Mouse (Mus musculus): Measurements from ENCODE around the gene Zfp618. TPM values are rescaled to one million over a fixed set of nuclear protein-coding genes. Genes with fewer than 3 reads are reported as not detected.

Gene Zfp618
- polyA plus RNA-seq, 1 experiment = 12.3 TPM

DNA sequence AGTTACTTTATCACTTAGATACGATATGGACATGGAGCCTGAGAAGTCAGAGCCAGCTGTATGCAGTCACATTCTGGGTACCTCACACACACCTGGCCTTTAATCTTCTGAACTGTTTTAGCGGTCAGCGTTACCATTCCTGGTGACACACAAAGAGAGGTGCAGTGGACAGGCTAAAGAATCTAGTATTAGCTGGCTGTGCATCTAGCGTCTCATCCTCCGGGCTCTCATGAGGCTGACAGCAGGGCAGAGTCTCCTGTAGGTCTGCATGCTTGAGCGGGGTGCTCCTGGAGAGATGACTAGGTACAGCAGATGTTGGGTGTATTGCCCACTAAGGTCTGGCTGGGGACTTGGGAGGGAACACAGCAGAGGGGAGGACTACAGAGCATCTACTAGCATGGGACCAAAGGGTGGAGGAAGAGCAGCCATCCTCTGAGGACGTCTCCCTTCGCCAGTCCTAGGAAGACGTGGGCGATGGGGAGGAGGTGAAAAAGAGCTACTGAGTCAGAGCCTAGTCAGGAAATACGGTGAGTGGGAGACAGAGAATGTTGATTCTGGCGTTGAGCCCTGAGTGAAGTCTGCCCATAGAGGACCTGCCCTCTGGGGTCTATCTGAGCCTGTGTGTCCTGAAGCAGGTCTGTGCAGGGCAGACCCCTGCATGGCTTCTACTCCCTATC is 103.3 kb downstream of the Zfp618 start:
- Histone ChIP-seq H3K4me3 (ENCODE audit: insufficient read depth, low read length) (no peak overlapping the region), H3K27ac (ENCODE audit: insufficient read depth, low read length) (peak overlapping the region; percentile 56), H3K4me1 (ENCODE audit: control insufficient read depth, insufficient read depth, low read length) (peaks cover 26% of the 10 kb centered on the region)
- TF ChIP-seq CTCF (IDR thresholded peaks at IDR 0.05; ENCODE audit: borderline replicate concordance, insufficient read depth, low read length) (no peak), POLR2A (IDR thresholded peaks at IDR 0.05; ENCODE audit: low read depth, low read length) (no peak)

DNA sequence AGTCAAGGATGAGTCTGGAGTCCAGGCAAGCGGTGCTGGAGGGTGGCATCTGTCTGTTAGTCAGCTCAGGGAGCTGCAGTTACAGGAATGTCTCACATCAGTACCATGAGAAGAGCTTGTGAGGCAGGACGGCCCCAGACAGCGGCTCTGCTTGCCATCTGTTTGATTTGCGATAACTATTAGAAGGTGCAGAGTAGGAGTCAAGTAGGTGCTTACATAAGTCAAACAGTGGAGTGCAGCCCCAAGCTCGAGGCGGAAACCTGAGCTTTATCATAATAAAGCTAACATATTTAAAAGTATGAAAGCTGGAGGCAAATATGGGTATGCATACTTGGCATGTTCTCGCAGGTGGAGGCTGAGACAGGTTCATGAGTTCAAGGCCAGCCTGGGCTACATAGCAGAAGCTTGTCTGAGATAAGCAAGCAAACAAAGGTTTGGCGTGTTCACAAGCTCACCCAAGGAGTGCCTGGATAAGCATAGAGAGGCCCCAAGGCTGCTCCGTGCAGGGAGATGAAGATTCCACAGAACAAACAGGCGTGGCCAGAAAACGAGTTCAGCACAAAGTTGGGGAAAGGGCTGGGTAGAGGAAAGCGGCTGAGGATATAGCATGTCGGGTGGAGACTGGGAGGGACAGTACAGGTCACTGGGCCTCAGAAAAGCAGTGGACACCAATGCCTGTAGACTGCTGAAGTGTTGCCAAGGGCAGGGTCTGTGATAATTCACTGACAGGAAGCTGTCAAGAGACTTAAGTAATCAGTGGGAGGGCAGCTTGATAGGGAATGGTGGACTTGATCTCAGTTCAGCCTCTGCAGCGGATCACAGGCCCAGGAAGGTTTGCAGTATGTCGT is 106.3 kb downstream of the Zfp618 start:
- Histone ChIP-seq H3K27ac (ENCODE audit: insufficient read depth, low read length) (no peak overlapping the region), H3K4me3 (ENCODE audit: insufficient read depth, low read length) (no peak overlapping the region), H3K4me1 (ENCODE audit: control insufficient read depth, insufficient read depth, low read length) (peaks cover 24% of the 10 kb centered on the region)
- no peak for TF ChIP-seq CTCF (IDR thresholded peaks at IDR 0.05; ENCODE audit: borderline replicate concordance, insufficient read depth, low read length)
- TF ChIP-seq POLR2A (IDR thresholded peaks at IDR 0.05; ENCODE audit: low read depth, low read length) = no peak

DNA sequence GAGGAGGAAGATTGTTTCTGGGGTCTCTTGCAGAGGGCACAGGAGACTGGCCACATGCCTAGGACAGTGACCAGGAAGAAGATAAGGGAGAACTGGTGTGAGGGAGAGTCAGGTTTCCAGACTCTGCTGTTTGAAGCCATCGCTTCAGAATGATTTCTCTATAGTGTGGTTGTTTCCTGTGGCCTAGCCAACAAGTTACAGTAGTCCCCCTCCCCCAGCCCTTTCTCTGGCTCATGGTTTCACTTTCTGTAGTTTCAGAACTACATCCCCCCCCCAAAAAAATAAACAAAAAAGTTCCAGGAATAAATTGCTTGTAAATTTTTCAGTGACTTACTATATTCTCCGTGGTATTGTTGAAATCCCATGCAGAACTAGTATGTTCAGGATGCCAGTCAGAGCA is 107.8 kb downstream of the Zfp618 start:
- H3K27ac ChIP-seq (ENCODE audit: insufficient read depth, low read length) = no peak overlapping the region
- no peak for TF ChIP-seq CTCF (IDR thresholded peaks at IDR 0.05; ENCODE audit: borderline replicate concordance, insufficient read depth, low read length)
- no peak for TF ChIP-seq POLR2A (IDR thresholded peaks at IDR 0.05; ENCODE audit: low read depth, low read length)
- H3K4me3 ChIP-seq (ENCODE audit: insufficient read depth, low read length) = no peak overlapping the region
- peaks cover 17% of the 10 kb centered on the region for H3K4me1 ChIP-seq (ENCODE audit: control insufficient read depth, insufficient read depth, low read length)

DNA sequence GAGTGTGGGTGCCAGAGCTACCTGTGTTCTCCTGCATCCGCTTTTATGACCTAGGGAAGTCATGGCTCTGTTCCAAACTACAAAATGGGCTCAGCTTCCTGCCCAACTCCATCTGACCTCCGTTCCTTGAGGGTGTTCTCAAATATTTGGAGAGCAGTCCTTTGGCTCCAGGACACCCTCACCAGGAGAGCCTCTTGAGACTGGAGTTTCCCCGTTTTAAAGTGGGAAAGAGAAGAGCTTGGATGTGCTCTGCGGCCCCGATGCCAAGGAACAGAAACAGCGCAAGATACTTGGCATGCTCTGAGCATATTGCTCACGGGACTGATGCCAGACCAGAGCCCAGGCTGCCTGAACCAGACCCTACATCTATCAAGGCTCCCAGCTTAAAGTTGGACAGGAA is 113.8 kb downstream of the Zfp618 start:
- TF ChIP-seq CTCF (IDR thresholded peaks at IDR 0.05; ENCODE audit: borderline replicate concordance, insufficient read depth, low read length) (no peak), POLR2A (IDR thresholded peaks at IDR 0.05; ENCODE audit: low read depth, low read length) (no peak)
- H3K27ac ChIP-seq (ENCODE audit: insufficient read depth, low read length) = no peak overlapping the region
- H3K4me1 ChIP-seq (ENCODE audit: control insufficient read depth, insufficient read depth, low read length) = no peaks in the 10 kb centered on the region
- H3K4me3 ChIP-seq (ENCODE audit: insufficient read depth, low read length) = no peak overlapping the region

DNA sequence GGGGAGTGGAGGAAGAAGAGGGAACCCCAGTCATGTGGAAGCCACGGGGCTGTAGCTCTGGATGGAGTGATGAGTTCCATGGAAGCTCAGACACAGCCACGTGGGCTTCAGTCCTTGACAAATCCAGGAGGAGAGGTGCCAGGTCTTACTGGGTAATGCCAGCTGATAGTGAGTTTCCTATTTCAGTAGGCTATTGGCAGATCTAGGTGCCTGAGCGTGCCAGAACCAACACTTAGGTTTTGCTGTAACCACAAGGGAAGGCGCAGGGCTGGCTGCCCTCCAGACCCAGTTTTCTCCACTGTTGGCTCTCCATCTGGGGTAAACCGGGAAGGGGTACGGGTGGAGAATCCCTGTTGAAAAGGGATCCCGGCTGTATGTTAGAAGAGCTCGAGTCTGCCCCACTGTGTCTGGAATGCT is 119.1 kb downstream of the Zfp618 start:
- no peak overlapping the region for H3K27ac ChIP-seq (ENCODE audit: insufficient read depth, low read length)
- H3K4me1 ChIP-seq (ENCODE audit: control insufficient read depth, insufficient read depth, low read length) = no peaks in the 10 kb centered on the region
- H3K4me3 ChIP-seq (ENCODE audit: insufficient read depth, low read length) = no peak overlapping the region
- TF ChIP-seq POLR2A (IDR thresholded peaks at IDR 0.05; ENCODE audit: low read depth, low read length) (no peak), CTCF (IDR thresholded peaks at IDR 0.05; ENCODE audit: borderline replicate concordance, insufficient read depth, low read length) (no peak)

DNA sequence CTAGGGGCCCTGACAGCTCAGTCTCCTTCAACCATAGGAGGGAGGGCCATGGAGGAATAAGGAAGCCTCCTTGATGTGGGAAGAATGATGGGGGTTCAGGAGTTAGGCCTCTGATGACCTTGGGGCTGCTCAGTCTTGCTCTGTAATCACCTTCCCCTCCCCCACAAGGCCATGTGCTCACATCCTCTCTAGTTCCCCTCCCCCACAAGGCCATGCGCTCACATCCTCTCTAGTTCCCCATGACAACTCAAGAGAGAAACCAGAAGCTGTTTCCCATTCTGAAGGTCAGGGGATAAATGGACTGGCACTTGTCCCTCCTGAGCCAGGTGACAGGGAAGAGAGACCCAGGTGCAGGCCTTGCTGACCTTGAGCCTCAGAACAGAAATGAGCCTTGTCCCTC is 124.1 kb downstream of the Zfp618 start:
- H3K4me3 ChIP-seq (ENCODE audit: insufficient read depth, low read length) = no peak overlapping the region
- H3K4me1 ChIP-seq (ENCODE audit: control insufficient read depth, insufficient read depth, low read length) = no peaks in the 10 kb centered on the region
- no peak for TF ChIP-seq POLR2A (IDR thresholded peaks at IDR 0.05; ENCODE audit: low read depth, low read length)
- no peak for TF ChIP-seq CTCF (IDR thresholded peaks at IDR 0.05; ENCODE audit: borderline replicate concordance, insufficient read depth, low read length)
- no peak overlapping the region for H3K27ac ChIP-seq (ENCODE audit: insufficient read depth, low read length)

DNA sequence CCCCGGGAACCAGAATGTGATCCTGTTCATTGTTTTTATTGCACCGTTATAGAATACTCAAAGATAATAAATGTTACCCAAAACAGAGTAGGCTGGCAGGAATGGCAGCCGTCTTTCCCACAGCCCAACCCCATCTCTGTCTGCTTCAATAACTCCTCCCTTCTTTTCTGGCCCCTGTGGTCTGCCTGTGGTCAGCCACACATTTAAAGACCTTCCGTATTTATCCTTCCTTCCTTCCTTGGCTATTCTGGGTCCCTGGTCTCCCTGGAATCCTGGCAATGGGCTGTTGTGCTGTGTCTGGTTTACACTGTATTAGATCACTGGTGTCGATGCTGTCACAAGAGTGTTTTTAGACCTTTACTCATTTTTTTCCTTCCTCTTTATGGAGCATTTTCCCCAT is 125.8 kb downstream of the Zfp618 start:
- TF ChIP-seq CTCF (IDR thresholded peaks at IDR 0.05; ENCODE audit: borderline replicate concordance, insufficient read depth, low read length) (no peak), POLR2A (IDR thresholded peaks at IDR 0.05; ENCODE audit: low read depth, low read length) (no peak)
- Histone ChIP-seq H3K27ac (ENCODE audit: insufficient read depth, low read length) (no peak overlapping the region), H3K4me3 (ENCODE audit: insufficient read depth, low read length) (no peak overlapping the region), H3K4me1 (ENCODE audit: control insufficient read depth, insufficient read depth, low read length) (no peaks in the 10 kb centered on the region)

DNA sequence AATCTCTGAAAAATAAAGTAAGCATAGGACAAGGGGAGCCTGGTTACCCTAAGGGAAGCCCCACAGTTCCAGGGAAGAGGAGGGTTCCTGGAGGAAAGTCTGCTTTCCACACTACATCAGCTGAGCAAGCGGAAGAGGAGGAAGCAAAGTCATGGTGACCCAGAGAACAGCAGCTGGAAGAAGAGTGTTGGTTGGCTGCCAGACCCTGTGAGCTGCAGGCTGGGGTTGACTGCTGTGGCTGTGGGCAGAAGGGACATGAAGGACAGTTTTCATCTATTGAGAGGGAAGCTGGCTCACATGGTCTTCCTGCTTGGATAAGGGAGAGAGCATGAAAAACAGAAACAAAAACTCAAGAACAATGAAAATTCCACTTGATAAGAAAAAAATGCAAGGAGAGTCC is 132.2 kb downstream of the Zfp618 start:
- H3K4me1 ChIP-seq (ENCODE audit: control insufficient read depth, insufficient read depth, low read length) = no peaks in the 10 kb centered on the region
- H3K4me3 ChIP-seq (ENCODE audit: insufficient read depth, low read length) = no peak overlapping the region
- TF ChIP-seq POLR2A (IDR thresholded peaks at IDR 0.05; ENCODE audit: low read depth, low read length) (no peak), CTCF (IDR thresholded peaks at IDR 0.05; ENCODE audit: borderline replicate concordance, insufficient read depth, low read length) (no peak)
- no peak overlapping the region for H3K27ac ChIP-seq (ENCODE audit: insufficient read depth, low read length)

DNA sequence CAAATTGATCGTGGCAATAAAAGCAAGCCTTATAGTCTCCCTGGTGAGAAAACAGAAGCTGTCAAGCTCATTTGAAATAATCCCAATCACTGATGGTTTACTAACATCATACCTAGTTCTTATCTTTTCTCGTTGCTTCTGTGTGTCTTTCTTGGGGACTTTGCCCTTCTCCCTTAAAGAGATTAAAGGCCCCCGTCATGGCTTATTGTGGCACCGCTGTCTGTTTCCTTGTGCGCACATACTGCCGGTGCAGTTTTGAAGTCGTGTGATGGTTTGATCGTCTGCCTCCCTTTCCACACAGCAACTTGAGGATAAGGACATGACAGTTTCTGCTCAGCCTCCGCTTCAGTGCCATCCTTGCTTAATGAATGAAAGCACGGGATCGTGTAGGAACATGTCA is 135.1 kb downstream of the Zfp618 start:
- no peak overlapping the region for H3K27ac ChIP-seq (ENCODE audit: insufficient read depth, low read length)
- no peaks in the 10 kb centered on the region for H3K4me1 ChIP-seq (ENCODE audit: control insufficient read depth, insufficient read depth, low read length)
- no peak overlapping the region for H3K4me3 ChIP-seq (ENCODE audit: insufficient read depth, low read length)
- TF ChIP-seq CTCF (IDR thresholded peaks at IDR 0.05; ENCODE audit: borderline replicate concordance, insufficient read depth, low read length) = no peak
- TF ChIP-seq POLR2A (IDR thresholded peaks at IDR 0.05; ENCODE audit: low read depth, low read length) = no peak

DNA sequence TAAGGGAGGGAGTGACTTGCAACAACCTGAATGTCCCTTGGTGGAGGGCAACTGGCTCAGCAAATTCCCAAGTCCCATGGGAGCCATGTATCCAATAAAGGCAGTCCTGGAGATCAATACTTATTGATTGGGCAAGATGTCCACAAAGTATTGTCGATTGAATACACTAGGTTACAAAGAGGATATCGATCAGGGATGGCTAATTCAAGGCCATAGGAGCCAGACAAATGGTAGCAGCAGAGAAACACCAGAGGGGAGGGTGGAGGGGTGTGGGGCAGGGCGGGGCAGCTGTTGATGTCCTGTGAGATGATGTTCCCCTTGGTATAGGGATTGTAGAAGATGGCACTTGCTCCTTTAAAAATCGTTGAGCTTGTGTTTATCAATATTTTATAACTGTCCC is 136.7 kb downstream of the Zfp618 start:
- Histone ChIP-seq H3K27ac (ENCODE audit: insufficient read depth, low read length) (no peak overlapping the region), H3K4me3 (ENCODE audit: insufficient read depth, low read length) (no peak overlapping the region), H3K4me1 (ENCODE audit: control insufficient read depth, insufficient read depth, low read length) (no peaks in the 10 kb centered on the region)
- TF ChIP-seq CTCF (IDR thresholded peaks at IDR 0.05; ENCODE audit: borderline replicate concordance, insufficient read depth, low read length) = no peak
- TF ChIP-seq POLR2A (IDR thresholded peaks at IDR 0.05; ENCODE audit: low read depth, low read length) = no peak

All from embryonic fibroblast, embryonic 13.5 days (primary cell).